Mouse (Mus musculus) erythroblast, adult 5-6 weeks (primary cell): ENCODE results near the gene Pde1a. TPM values are rescaled to one million over a fixed set of nuclear protein-coding genes. Genes with fewer than 3 reads are reported as not detected.

Experiments
- ATAC-seq: replicated peaks from 2 replicates; pipeline ENCODE4 v1.8.0; 2016; ENCODE audit warnings: moderate number of reproducible peaks, mild to moderate bottlenecking, moderate TSS enrichment, inconsistent platforms; ENCODE audit not compliant: poor library complexity, low FRiP score, severe bottlenecking
- total RNA-seq, 2 experiments: library from RNA; stranded (forward) in 1 of 2; stranded (reverse) in 1 of 2; fragments of 150-400 nt in 1 of 2; fragments of 200-764, 138-1000 nt in 1 of 2; gene quantifications; 2 replicates each; pipeline versions ENCODE4 v1.2.3 to v1.2.4; 2015 to 2017; ENCODE audit warnings: low replicate concordance in 2 of 2

The Pde1a gene
- total RNA-seq, 2 experiments from 2014 or later = not detected

DNA sequence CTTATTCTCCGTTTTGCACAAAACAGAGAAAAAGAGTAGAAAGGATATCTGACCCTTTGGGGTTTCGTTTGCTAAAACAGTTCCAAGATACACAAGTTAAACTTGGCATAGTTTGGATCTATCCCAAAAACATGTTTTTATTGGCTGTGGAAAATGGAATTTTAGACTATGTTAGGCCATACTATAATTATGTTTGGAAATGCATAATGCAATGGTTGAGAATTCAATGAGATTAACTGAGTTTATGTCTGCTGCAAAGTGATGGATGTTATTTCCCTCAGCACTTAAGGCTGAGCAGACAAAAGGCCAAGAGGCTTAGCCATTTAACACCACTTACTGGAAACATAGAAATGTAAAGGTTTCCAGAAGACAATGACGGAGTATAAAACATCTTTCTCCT, 75.2 kb downstream of the Pde1a start:
- no peak for ATAC-seq

DNA sequence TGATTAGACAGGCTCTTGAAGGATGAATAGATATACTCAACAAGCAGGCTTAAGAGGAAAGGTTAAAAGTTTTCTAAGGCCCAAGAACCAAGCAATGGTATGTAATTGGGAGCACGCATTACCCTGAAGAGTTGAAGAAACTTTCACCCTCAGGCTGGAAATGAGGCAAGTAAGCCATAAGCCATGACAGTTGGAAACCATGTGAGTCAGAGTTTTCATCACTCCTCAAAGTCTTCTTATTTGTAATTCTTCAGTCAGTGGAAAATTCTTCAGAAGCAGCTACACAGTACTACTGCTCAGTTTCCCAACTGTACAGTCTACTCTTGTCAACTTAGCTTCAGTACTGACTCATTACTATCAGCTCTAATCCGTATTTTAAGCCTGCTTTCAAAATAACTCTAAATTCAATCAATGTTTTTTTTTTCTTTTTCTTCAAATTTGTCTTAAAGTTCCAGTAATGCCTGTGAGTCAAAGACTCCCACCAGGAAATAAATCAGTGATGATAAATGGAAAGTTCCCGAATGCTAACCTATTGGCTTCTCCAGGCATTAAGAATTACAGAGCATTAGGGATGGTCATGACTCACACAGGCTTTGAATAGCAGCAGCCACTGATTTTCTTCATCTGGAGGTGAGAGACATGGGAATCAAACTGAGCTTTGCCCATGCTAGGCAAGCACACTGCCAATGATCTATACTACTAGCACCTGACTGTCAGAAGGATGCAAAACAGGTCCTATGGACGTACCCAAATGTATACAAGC, 82.3 kb downstream of the Pde1a start:
- ATAC-seq = no peak

GRCm38 (mm10) chr2:80038642-80039445, 90.4 kb downstream of the Pde1a start:
- ATAC-seq = no peak

GRCm38 (mm10) chr2:80037971-80038370, 91.3 kb downstream of the Pde1a start:
- no peak for ATAC-seq

DNA sequence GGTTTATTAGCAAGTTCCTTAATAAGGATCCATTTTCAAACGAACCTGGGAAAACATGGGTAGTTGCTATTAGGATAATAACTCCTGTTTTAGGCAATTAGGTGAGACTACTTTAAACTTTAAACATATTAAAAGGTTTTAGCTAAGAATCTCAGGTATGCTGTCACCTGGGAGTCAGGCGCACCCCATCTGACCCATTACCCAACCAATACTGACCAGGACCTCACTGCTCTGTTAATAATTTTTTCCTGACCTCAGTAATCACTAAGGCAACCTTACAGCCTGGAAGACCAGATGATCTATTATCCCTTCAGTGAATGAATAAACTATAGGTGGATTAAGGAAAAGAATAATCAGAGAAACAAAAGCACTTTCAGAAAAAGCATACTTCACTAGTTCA, 100.2 kb downstream of the Pde1a start:
- no peak for ATAC-seq

- ATAC-seq = no peak
These were observed 103.2 kb downstream of the Pde1a start for GRCm38 (mm10) chr2:80026053-80026452.

GRCm38 (mm10) chr2:80025597-80025996, 103.7 kb downstream of the Pde1a start:
- ATAC-seq = no peak

- no peak for ATAC-seq
These were observed 104.2 kb downstream of the Pde1a start for GRCm38 (mm10) chr2:80025038-80025437.

- no peak for ATAC-seq
These were observed 115.1 kb downstream of the Pde1a start for GRCm38 (mm10) chr2:80014161-80014560.

GRCm38 (mm10) chr2:80013060-80013459, 116.2 kb downstream of the Pde1a start:
- ATAC-seq = no peak

GRCm38 (mm10) chr2:79999168-79999567, 130.1 kb downstream of the Pde1a start:
- ATAC-seq = no peak

DNA sequence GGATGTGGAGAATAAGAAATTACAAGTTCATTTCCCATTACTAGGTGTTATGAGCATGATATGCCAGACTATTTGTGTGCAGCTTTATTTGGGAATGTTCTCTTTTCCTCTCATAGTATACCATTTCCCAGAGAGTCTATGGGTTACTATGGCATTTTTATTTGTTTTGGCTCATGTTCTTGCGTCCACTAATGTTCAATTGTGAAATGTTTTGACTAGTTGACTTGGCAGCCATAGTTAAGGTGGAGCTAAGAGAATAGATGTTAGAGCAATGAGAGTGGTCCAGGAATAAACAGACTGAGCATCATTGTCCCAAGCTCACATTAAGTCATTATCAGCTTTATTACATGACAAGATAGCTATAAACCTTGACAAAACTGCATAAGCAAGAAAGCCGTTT, 130.8 kb downstream of the Pde1a start:
- ATAC-seq = no peak

- ATAC-seq = no peak
These were observed 137.6 kb downstream of the Pde1a start for GRCm38 (mm10) chr2:79991642-79992041.

- no peak for ATAC-seq
These were observed 145.5 kb downstream of the Pde1a start for GRCm38 (mm10) chr2:79983778-79984177.

DNA sequence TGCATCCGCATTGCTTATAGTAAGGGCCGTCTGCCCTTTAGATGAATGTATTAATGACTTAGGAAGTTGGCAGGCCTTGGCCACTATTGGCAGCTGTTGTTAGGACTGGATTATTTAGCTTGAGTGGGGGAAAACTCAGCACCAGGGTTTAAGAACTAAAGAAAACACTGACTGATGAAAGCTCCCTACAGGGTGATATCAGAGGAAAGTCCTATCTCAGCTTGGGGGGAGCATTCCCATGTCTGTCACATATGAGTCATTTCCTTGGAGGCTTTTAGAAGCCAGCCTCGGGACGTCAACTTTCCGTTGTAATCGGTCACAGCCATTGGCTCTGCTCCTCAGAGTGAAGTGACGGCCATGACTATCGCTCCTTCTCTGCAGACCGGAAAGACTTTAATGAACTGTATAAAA, 146.0 kb downstream of the Pde1a start:
- no peak for ATAC-seq

DNA sequence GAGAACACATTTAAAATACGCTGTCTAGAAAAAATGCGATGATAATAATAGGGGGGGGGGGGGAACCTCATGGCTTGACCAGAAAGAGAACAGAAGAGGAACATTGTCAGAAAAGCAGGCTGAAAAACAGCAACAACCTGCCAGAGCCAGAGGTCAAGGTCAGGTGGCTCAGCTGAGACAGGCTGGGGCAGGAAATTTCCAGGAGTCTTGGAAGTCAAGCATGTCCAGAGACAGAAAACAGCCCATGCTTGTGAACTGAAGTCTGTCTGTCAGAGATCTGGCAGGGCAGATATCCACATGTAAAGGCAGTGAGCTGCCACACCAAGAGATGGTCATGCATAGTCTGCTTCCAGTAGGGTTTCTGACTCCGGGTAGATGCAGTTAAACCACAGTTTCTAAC, 147.5 kb downstream of the Pde1a start:
- no peak for ATAC-seq

DNA sequence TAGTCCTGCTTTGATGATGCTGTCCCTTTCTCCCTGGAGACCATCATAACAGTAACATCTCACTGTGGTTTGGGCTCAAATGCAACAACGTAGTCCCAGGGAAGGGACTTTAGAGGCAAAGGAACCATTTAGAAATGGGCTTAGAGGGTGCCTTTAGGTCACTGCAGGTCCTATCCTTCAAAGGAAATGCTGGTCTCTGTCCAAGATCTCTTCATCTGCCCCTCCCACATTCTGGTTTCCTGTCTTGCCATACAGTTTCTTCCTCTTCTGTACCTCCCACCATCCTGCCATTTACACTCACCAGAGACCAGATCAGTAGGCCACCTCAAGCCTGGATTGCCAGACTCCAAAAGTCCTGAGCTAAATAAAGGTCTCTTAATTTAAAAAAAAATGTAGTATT, 150.3 kb downstream of the Pde1a start:
- no peak for ATAC-seq

GRCm38 (mm10) chr2:79977259-79977658, 152.0 kb downstream of the Pde1a start:
- ATAC-seq = no peak

DNA sequence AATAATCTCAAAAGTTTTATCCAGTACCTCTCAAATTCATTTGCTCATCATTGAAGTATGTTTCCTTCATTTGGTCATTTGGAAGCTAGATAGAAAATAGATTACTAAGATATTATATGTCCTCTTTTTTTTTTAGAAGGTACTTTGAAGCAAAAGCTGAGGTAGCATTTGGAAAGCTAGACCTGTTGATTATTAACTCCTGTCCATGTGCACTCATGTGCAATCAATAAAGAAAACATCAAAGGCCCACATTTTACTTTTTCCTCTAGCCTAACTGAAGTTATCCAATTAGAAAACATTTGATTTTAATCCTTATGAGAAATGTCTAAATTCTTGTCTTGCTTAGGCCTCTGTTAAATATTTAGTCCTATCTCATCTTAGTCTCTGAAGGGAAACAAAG, 153.3 kb downstream of the Pde1a start:
- ATAC-seq = no peak

GRCm38 (mm10) chr2:79972271-79972670, 157.0 kb downstream of the Pde1a start:
- no peak for ATAC-seq

DNA sequence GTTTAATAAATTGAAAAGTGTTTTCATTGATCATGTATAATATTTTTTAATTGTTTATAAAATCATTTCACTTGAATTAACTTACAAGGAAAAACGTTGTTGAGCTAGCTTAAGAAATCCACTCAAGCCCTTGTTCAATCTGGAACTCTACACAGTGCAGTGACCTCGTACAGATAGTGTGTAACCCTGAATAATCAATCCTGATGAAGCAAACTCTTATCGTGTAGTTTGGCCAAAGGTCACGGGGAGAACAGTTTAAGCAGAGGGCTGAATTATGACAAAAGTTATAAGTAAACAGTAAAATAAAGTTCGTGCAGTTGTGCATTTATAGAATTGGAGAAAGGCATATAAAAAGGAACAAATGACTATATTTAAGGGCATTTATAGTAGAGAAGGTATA, 159.7 kb downstream of the Pde1a start:
- no peak for ATAC-seq
